Mouse (Mus musculus) ES-Bruce4 (cell line): Measurements from ENCODE around the gene Map7d3.

Experiments used
- CTCF ChIP-seq: IDR thresholded peaks from one replicate; pipeline ENCODE4 v1.8.1; 2011; ENCODE audit warnings: low read depth, low read length
- EP300 ChIP-seq: IDR thresholded peaks from 2 replicates; pipeline ENCODE4 v1.6.1; 2011; ENCODE audit warnings: low read depth, low read length; ENCODE audit not compliant: insufficient read depth
- POLR2A ChIP-seq: IDR thresholded peaks from one replicate; pipeline ENCODE4 v1.8.1; 2011; ENCODE audit warnings: low read length; ENCODE audit not compliant: insufficient read depth

DNA sequence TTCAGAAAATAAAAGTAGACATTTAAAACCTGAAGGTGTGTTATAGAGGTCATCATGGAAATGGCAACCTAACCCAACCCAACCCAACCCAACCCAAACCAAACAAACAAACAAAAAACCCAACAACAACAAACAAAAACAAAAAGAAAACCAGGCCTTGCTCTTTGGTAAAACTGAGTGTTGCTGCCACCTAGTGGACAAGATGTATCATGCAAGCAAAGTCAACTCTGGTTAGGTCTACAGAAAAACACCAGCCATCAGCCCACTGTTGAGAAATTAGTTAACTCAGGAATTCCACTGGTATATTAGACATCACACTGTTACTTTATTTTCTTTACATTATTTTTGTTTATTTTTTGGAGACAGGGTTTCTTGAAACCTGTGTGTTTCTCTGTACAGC, 17.2 kb upstream of the Map7d3 start:
- TF ChIP-seq POLR2A (no peak), EP300 (no peak), CTCF (peak; percentile 5)
